Mouse (Mus musculus) mouse embryonic stem cell (cell line): Measurements from ENCODE around the gene Dpysl4.

Source experiments
- in situ Hi-C, 2 experiments: fragments of 300-500 bp; cut with MboI; formaldehyde crosslinking; loops; 1 replicate in 1 of 2; 3 replicates in 1 of 2; pipeline ENCODE4 v1.14.3; 2019 to 2020; ENCODE audit warnings: low sequenced_read_pairs in 2 of 2, low pct_unique_long_range_greater_than_20kb in 1 of 2, mixed read lengths in 1 of 2; ENCODE audit not compliant: unreplicated experiment in 1 of 2

Gene Dpysl4

DNA sequence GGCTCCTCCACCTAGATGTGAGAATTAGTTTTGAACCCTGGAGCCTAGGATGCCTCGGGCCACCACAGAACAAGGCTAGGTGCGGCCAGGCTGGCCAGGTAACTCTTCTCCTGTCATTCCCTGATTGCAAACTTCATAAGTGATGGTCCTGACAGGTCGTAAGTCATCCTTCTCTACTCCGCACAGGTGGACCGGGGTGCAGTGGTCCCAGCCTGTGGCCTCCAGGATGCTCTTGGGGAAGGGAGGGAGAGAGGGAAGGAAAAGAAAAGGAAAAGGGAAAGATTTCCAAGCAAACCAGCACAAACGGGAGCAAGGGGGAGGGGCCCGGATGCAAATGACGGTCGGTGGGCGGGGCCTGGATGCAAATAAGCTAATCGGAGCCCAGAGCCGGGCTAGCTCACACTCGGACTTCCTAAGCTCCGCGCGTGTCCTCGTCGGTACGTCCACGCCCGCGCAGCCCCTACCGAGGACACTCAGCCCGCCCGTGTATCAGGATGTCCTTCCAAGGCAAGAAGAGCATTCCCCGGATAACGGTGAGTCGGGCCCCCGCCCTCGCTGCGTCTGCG, at the start of gene Dpysl4:
TSS of gene Dpysl4 (plus strand) at position 373 of the 566 bp plus-strand sequence.
- in situ Hi-C loops: no loop called here

DNA sequence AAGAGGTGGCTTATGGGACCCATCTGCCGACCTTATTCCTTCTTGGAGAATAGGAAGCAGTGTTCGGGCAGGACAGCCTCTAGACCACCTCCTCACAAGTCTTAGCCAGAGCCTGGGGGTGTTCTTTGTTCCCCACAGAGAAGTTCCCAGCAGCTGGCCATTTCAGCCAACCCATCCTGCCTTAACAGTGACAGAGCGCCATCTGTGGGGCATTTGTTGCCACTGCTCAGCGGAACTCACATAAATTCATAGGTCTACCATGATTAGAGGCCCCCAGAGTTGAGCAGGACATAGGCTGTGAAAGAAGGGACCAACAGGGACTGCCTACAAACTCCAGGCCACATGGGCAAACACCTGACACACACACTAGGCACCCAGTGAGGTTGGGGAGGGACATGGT, 22.4 kb upstream of the Dpysl4 start:
- in situ Hi-C loops: no loop called here

DNA sequence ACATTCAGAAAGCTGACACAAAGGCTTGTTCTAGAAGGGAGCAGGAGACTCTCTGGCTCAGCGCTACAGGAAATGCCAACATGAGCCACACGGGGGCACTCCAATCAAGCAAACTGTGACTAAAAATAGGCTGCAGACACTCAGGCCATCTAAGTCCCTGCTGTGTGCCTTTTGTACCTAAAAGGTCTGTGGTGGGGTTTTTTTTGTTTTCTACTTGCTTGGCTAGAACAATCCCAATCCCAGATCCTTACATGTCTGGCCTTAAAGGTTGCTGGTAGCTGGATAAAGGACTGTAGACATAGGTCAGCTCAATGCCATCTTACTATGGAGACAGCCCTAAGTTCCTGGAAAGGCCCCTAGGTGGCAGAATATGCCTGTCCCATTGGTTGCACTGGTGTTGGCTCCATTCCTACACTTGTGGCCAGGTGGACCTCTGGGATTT, 17.6 kb upstream of the Dpysl4 start:
- in situ Hi-C loops: no loop called here

DNA sequence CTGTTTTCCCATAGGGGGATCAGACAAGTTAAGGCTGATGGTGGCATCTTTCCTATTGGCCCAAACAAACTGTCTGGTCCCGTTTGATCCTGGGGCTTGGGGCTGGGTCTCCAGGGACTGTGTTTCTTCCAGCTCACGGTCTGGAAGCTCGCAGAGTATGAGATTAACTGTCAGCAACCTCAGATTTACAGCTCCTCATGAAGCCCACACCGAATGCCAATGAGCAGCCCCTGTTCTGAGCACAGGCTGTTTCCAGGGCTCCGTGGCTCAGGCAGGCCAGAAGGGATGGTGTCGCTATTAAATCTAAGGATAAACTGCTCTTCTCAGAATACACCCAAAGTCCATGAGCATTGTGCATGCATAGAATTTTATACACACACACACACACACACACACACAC, 11.6 kb upstream of the Dpysl4 start:
- in situ Hi-C loops: no loop called here

DNA sequence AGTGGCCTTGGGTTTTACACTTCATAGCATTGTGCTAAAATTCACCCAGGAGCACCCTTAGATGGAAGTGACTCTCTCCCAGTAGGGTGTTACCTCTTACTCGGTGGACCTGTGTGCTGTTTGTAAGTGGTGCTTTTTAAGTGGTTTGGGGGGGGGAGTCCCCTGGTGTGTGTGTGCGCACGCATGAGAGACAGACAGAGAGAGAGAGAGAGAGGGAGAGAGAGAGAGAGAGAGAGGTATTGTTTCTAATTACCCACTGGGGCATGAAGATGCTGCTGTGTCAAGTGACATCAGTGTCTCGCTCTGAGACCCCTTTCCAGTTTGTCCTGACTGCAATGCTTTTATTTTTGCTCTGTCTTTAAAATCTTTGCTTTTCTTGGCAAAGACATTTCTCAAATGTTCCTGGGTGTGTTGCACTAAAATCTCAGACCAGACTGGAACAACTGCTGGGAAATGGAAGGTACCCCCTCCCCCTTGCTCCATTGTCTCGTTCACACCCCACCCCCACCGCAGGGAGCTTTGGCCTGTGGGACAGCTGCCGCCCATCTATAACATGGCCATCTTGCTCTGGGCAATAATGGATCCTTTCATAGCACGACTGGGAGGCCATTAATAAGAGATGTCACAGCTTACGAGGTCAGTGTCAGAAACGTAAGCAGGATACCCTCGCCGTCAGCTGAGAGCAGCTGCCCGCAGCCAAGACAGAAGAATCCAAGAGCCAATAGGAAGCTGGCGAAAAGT, 10.6 kb upstream of the Dpysl4 start:
- in situ Hi-C loops: no loop called here

DNA sequence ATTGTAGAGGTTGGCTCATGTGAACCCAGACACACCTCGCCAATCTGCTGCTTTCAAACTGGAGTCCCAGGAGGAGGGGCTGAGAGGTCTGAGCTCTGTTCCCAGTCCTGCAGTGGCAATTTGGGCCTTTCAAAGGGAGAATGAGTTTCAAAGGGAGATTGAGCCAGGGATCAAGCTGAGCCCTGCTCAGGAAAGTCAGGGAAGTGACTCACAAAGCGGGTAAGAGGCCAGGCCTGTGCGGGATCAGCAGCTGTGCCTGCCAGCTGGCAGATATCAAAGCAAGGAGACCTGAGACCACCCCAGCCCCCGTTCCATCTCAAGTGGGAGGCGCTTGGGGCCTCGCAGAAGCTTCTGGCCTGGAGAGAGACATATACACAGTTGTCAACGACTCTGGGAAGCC, 8.5 kb upstream of the Dpysl4 start:
- in situ Hi-C loops: no loop called here

DNA sequence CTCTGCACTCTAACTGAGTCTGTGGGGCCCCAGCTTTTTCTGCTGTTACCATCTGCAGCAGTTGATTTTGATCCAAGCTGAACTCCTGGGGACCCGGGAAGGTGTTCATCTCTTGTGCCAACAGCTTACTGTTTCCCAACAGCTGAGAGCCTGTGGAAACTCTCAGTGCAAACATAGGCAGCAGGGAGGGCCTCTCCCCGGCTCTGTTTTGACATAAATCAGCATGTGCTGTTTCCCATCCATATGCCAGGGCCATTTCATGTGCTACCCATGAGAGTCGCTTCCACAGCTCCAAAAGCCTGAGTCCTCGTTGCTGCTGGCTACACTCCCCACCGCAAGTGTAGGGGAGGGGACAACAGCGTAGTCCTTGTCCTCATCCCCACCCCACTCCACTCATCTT, 7.6 kb upstream of the Dpysl4 start:
- in situ Hi-C loops: no loop called here

DNA sequence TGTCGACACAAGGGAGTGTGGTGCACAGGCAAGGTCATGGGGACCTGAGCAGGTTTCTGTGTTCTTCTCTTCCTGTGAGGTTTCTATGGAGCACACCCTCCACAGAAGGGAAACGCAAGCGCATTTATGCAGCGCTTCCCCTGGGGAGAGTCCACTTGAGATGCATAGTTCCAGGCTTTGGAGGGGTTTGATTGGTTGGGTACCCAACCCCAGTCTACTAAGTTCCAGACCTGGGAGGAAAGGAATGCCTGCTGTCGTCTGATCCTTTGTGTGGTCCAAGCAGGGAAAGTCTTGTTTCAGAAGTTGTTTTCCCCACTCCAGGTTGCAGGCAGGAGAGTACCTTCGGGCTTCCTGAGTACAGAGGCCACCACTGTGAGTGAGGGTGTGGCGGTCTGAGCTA, 6.7 kb upstream of the Dpysl4 start:
- in situ Hi-C loops: no loop called here

DNA sequence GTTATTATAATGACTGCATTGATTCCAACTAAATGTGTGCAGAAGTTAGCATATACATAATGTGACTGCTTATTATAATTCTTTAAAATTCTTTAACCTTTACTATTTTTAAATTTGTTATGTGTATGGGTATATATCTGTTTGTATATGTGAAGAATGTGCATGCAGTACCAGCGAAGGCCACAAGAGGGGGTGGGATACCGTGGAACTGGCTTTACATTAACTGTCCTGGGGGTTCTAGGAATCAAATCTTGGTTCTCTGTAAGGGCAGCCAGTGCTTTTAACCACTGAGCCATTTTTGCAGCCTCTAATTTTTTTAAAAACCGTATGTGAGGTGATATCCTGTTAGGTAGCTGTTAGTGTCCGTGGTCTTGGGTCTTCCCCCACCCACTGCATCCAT, 5.1 kb upstream of the Dpysl4 start:
- in situ Hi-C loops: no loop called here

DNA sequence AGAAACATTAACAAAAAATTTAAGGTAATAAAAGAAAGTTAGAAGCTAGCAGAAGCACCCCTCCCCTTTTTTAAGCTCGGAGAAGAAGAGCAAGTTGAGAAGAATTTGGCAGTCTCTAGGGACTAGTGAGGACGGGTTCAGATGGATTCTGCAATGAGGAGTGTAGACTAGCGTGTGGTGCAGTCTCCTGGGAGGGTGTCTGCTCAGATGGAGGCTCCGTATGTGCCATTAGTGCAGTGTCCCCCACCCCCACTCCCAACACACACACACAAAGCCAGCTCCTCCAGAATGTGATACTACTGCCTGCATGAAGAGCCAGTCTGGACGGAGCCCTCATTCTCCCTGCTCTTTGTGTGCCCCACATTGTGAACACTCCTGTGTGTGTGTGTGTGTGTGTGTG, 4.6 kb upstream of the Dpysl4 start:
- in situ Hi-C loops: no loop called here

DNA sequence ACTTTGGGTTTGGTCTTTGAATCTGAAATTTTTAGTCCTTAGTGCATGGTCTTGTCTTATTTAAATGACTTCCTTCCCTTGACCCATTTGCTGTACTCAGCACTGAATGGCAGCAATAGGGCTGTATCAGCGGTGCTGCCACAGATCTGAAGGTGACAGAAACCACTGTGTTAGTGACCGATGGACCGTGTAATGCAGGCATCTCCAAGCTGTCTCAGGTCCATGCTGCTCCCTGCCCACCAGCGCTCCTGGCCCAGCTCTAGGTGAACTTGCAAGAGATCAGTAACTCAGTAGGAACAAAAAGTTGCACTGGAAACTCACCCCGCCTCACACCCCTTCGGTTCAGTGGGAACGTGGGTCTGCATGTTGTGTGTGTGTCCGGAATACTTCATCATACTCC, 3.5 kb upstream of the Dpysl4 start:
- in situ Hi-C loops: no loop called here

DNA sequence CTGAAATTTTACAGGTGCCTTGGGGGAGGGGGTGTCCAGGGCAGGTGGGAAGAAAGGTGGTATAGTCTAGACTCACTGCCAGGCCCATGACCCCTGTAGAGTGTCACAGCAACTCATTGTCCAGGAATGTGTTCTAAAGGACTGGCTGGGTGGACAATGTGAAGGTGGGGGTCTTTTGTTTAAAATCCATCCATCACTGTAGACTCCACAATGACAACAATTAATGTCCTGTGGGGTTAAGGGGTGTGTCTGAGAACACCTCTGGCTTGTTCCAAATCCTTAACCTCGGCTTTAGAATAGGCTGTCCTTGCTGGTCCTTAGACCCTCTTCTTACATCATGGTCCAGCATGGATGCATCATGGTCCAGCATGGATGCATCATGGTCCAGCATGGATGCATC, 1.5 kb upstream of the Dpysl4 start:
- in situ Hi-C loops: no loop called here

DNA sequence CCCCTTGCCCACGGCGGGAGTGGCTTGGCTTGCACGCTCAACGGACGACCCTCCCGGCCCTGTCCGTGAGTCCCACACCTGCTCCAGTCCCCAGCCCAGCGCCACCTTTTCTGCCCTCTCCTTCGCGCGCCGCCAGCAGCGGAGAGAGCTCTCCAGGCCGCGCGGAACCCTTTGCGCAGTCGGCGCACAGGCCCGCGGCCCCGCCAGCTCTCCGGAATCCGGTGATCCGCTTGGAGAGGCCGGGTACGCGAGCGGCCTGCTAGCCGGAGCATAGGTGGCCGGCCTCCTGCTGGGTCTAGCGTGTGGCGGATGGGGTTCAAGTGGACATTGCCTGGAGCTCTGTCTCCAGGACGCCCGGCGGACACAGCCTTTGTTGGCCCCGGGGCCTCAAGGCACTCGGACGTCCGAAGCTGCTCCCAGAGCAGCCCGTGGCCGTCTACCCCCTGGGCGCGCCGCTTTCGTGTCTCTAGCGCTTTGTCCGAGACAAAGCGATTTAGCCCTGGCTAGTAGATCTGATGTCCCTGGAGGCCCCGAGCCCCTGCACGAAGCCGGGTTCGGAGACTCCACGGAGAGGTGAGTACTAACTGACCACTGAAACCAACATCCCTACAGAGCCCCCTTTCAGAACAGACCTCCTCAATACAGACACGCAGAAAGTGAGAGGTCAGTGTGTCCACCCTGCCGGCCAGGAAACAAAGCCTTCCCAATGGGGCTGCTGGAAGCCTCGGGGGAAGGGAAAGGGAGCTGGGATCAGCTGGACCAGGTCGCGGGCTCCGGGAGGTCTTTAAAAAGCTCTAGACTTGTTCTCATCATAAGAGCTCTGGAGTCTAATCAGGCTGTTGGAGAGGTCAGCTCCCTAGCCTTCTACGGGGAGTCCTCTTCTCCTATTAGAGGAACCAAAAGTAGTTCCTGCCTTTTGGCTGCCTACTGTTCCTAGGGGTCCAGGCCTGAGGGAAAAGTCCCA, 676 bp downstream of the Dpysl4 start:
- in situ Hi-C loops: no loop called here

DNA sequence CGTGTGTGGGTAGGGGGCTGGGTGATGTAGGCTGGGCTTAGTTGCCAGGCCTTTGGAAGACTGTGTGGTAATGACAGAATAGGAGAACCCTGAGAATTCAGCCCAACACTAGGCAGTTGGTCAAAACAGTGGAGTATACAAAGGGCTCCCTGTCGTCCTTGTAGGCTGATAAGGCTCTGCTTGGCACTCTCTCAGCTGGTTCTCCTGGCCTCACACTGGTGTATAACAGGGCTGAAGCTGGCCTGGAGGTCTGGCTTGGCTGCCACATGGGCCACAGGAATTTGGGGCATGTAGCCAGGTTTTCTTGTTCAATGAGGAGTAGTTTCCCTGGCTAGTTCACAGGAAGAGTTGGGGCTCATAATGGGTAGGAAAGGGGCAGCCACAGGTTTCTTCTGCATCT, 2.0 kb downstream of the Dpysl4 start:
- in situ Hi-C loops: no loop called here

DNA sequence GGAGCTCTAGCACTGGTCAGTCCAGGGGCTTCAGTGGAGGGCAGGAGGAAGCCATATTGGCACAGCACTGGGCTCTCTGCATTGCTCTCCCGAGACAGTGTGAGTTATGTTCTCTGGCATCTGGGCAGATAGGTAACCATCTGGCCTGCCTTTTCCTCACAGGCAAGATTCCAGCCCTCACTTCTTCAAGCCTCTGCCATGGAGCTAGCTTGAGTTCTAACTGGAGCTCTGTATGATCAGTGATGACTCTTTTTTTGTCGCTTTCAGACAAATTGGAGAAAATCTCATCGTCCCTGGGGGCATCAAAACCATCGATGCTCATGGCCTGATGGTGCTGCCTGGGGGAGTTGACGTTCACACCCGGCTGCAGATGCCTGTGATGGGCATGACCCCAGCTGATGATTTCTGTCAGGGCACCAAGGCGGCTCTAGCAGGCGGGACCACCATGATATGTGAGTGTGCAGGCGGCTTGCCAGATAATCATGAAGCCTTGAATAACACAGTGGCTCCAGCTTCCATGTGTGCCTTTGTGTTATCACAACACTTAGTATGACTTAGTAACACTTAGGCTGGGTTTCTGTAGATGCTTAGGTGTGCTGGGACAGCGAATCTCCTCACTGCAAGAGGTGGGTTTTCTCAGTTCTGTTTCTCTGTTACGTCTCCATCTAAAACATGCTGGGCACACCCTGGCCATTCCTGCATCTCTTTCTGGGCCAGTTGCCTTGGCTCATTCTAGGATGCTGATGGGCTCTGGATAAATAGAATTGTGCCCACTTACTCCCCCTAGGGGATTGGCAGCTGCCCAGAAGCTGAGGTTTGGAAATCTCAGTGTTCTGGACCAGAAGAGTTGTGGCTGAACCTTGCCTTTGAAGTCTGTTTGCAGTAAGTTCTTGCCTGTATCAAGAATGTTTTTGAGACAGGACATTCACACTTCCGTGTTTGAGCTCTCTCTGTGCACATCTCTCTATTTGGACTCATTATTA, 4.4 kb downstream of the Dpysl4 start:
- in situ Hi-C loops: no loop called here

DNA sequence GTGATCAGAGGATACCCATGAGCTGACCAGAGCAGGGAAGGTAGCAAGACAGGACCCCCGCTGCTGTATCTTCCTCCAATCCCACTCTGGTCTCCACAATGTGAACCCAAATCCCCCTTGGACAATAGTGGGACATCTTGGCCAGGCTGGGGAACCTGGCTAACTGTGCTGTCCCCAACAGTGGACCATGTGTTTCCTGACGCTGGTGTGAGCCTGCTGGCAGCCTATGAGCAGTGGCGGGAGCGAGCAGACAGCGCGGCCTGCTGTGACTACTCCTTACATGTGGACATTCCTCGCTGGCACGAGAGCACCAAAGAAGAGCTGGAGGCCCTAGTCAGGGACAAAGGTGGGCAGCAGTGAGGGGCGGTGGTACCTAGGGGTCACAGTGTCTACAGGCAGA, 5.9 kb downstream of the Dpysl4 start:
- in situ Hi-C loops: no loop called here

DNA sequence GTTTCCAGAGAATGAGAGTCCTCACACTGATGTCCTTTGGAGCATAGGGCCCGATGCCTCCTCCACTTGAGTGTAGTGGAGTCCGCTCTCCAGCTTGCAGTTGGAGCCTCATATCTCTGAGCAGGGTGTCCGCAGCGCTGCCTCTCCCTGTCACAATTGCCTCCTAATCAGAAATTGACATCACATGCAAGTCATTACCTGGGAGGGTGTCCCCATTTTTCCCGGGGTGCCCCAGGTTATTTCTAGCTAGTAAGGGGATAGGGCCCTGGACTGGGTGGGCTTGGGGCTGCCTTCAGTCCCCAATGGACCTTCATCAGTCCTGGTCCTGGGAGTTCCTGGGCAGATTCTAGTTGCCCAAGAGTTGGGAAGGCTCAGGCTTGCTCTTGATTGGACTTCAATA, 6.9 kb downstream of the Dpysl4 start:
- in situ Hi-C loops: no loop called here

DNA sequence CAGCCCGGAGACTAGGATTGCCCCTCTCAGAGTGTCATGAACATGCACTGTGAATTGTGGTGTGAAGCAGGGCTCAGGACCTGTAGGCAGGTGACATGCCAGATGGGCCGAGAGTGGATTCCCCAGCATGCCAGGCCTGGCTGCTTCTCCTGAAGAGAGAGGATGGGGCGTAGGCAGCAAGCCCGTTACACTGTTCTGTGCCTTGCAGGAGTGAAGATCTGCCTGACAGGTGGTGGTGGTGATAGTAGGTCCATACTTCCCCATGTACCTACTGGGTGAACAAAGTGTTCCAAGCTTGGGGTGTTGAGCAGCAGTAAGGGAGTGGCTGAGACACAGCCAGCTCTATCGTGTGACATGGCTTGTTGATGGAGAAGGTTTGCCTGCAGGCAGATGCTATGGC, 7.3 kb downstream of the Dpysl4 start:
- in situ Hi-C loops: no loop called here
